Mouse (Mus musculus) forebrain, embryonic 16.5 days (tissue): ENCODE results near the gene Poll. TPM values are rescaled to one million over a fixed set of nuclear protein-coding genes. Genes with fewer than 3 reads are reported as not detected.

Experiments
- ATAC-seq: fragments of 200-750 bp; cut with Nextera tagmentation; 2 replicates; pipeline ENCODE4 v1.8.0; 2017; ENCODE audit warnings: mild to moderate bottlenecking, moderate library complexity
- H3K27ac ChIP-seq: fragments of 300-500 bp; sonication (generic); 2 replicates; pipeline ENCODE4 v1.5.1; 2014; ENCODE audit warnings: low read length, control low read depth
- H3K27me3 ChIP-seq: fragments of 300-500 bp; sonication (generic); replicated peaks from 2 replicates; pipeline ENCODE4 v1.6.1; 2014; ENCODE audit warnings: low read length; ENCODE audit not compliant: control insufficient read depth, insufficient read depth
- H3K36me3 ChIP-seq: fragments of 300-500 bp; sonication (generic); 2 replicates; pipeline ENCODE4 v1.6.1; 2014; ENCODE audit not compliant: control insufficient read depth, insufficient read depth
- H3K4me1 ChIP-seq: fragments of 300-500 bp; sonication (generic); replicated peaks from 2 replicates; pipeline ENCODE4 v1.6.1; 2014; ENCODE audit warnings: low read length; ENCODE audit not compliant: control insufficient read depth, insufficient read depth
- H3K4me2 ChIP-seq: fragments of 300-500 bp; sonication (generic); 2 replicates; pipeline ENCODE4 v1.6.1; 2014; ENCODE audit warnings: mild to moderate bottlenecking, low read length, control low read depth
- H3K4me3 ChIP-seq: fragments of 300-500 bp; sonication (generic); replicated peaks from 2 replicates; pipeline ENCODE4 v1.5.1; 2014; ENCODE audit warnings: mild to moderate bottlenecking, low read length, control low read depth
- H3K9ac ChIP-seq: fragments of 300-500 bp; sonication (generic); replicated peaks from 2 replicates; pipeline ENCODE4 v1.6.1; 2014; ENCODE audit warnings: low read depth, low read length, control low read depth
- H3K9me3 ChIP-seq: fragments of 300-500 bp; sonication (generic); 2 replicates; pipeline ENCODE4 v1.6.1; 2016; ENCODE audit warnings: low read length; ENCODE audit not compliant: control insufficient read depth
- WGBS: fragments of 180-500 bp; shearing (Covaris S2); extraction: QIAGEN DNeasy Blood & Tissue Kit; methylation state at CpG from one replicate; pipeline ENCODE4 v1.1.7; 2014; 5-methylcytosine and 5-hydroxymethylcytosine counted together
- polyA plus RNA-seq: library from polyadenylated mRNA; unstranded; fragments of >200 nt; fragmentation: Nextera tagmentation; extraction: Ambion mirVana; gene quantifications from 2 replicates; pipeline ENCODE4 v1.2.1, GENCODE M21; 2015

Gene Poll
- polyA plus RNA-seq, 1 experiment from 2014 or later, result 12.8 TPM

DNA sequence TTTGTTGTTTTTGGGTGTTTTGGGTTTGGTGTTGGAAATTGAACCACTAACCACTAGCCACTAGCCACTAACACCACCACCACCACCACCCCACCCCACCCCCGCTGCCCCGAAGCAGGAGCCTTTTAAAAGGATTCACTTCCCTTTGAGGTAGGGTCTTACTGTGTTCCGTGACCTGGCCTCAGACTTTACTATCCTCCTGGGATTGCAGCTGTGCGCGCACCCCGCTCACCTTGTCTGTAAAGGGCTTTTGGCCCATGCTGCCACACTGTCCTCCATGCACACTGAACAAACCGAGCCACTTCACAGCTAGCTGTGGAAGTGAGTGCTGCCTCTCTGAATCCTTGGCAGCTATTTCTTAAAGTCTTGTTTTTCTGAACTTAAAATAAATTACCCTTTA lies 54.9 kb downstream of the Poll start:
- Histone ChIP-seq H3K9me3 (no peaks in the 10 kb centered on the region), H3K27me3 (no peaks in the 10 kb centered on the region), H3K4me2 (no peak overlapping the region), H3K9ac (no peak overlapping the region), H3K4me1 (peaks cover 12% of the 10 kb centered on the region), H3K27ac (no peak overlapping the region), H3K36me3 (no peaks in the 10 kb centered on the region), H3K4me3 (no peak overlapping the region)
- 82% methylated on average over 7 of the region's 7 CpGs for WGBS
- ATAC-seq, result no peak

Other genes starting within 250 kb of the Poll start
- gene Btrc, start 196.8 kb downstream of the Poll start, polyA plus RNA-seq, result 65.1 and 65.8 TPM in 2 replicates
- gene Gm17018, start 84 bp upstream of the Poll start, polyA plus RNA-seq, result 41.4 and 44.0 TPM in 2 replicates
- 3.2 and 5.7 TPM in 2 replicates for gene Fbxw4, start 99.8 kb upstream of the Poll start, polyA plus RNA-seq
- gene Fgf8, start 182.4 kb upstream of the Poll start, polyA plus RNA-seq, result 0.31 and 0.43 TPM in 2 replicates
- gene Npm3, start 189.1 kb upstream of the Poll start, polyA plus RNA-seq, result 6.7 and 10.6 TPM in 2 replicates
- 77.0 and 90.5 TPM in 2 replicates for gene Mgea5, start 223.3 kb upstream of the Poll start, polyA plus RNA-seq